Mouse (Mus musculus) thymus, adult 2 months (tissue): ENCODE results near the gene P2ry13.

Experiments used
- CTCF ChIP-seq: fragments of 200-500 bp; IDR thresholded peaks from 2 replicates; pipeline ENCODE4 v1.5.1; 2012; ENCODE audit warnings: mild to moderate bottlenecking, control low read depth, low read length, moderate library complexity, borderline replicate concordance; ENCODE audit not compliant: control insufficient read depth, poor library complexity, insufficient read depth; ENCODE audit errors: extremely low read depth
- POLR2A ChIP-seq: fragments of 200-500 bp; IDR thresholded peaks from 2 replicates; pipeline ENCODE4 v1.6.1; 2012; ENCODE audit warnings: mild to moderate bottlenecking, low read length, control low read depth, moderate library complexity; ENCODE audit not compliant: control insufficient read depth, poor library complexity, insufficient read depth; ENCODE audit errors: extremely low read depth

DNA sequence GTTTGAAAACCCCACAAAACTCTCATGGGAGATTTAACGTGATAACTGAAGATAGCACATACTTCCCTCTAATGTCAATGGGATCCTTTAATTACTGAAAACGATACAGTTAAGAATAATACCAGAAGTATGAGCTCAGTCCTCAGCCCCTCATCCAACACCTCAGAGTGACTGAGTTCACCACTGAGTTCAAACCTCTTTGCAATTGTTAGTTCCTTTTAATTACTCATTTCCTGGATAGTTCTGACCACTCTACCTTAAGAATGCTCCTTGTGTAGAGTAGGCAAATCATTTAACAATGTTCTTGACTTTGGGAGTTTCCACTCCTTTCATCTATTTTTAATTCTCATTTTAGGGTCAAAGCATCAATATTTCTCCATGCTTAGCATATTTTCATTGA lies 8.6 kb upstream of the P2ry13 start:
- TF ChIP-seq POLR2A = no peak
- TF ChIP-seq CTCF = no peak
